Mouse (Mus musculus) common myeloid progenitor, adult 5-6 weeks (primary cell): ENCODE data around the gene Myh6. TPM values are rescaled to one million over a fixed set of nuclear protein-coding genes. Genes with fewer than 3 reads are reported as not detected.

Experiments
- ATAC-seq: replicated peaks from 2 replicates; pipeline ENCODE4 v1.8.0; 2016; ENCODE audit warnings: low read depth, mild to moderate bottlenecking, moderate TSS enrichment, inconsistent platforms; ENCODE audit not compliant: poor library complexity, severe bottlenecking
- total RNA-seq: library from RNA; stranded (forward); fragments of 200-1000, 187-1606 nt; gene quantifications from 2 replicates; pipeline ENCODE4 v1.2.3, GENCODE M21; 2017

Gene Myh6
- total RNA-seq, 1 experiment from 2014 or later: not detected

GRCm38 (mm10) chr14:54897445-54897844 is 69.3 kb downstream of the Myh6 start:
- no peak for ATAC-seq

- ATAC-seq: no peak
These were observed 72.2 kb downstream of the Myh6 start for GRCm38 (mm10) chr14:54894296-54895151.

GRCm38 (mm10) chr14:54893651-54894181 is 73.0 kb downstream of the Myh6 start:
- ATAC-seq: peak; percentile 98

- ATAC-seq: no peak
These were observed 74.5 kb downstream of the Myh6 start, which contains the start of gene Pabpn1 for GRCm38 (mm10) chr14:54892200-54892599. Gene Pabpn1 (plus strand): TSS chr14:54892500.

Other genes with a start within 250 kb of the Myh6 start
- gene Slc7a8, start 185.0 kb downstream of the Myh6 start, total RNA-seq: 4.4 and 5.5 TPM in 2 replicates
- gene Rnf212b, start 152.8 kb downstream of the Myh6 start, total RNA-seq: not detected in 2 replicates
- gene Homez, start 96.0 kb downstream of the Myh6 start, total RNA-seq: 12.5 and 15.6 TPM in 2 replicates
- gene Ppp1r3e, start 89.4 kb downstream of the Myh6 start, total RNA-seq: 5.4 TPM in 1 of 2 replicates, not detected in the other
- gene Bcl2l2, start 83.5 kb downstream of the Myh6 start, total RNA-seq: 7.8 and 10.3 TPM in 2 replicates
- gene Gm20521, start 83.5 kb downstream of the Myh6 start, total RNA-seq: 2.4 TPM in 1 of 2 replicates, not detected in the other
- gene Pabpn1, start 74.4 kb downstream of the Myh6 start, total RNA-seq: 466 and 493 TPM in 2 replicates
- gene Slc22a17, start 53.8 kb downstream of the Myh6 start, total RNA-seq: 0.23 and 6.6 TPM in 2 replicates
- not detected in 2 replicates for gene Efs, start 40.8 kb downstream of the Myh6 start, total RNA-seq
- not detected in 2 replicates for gene Il25, start 34.2 kb downstream of the Myh6 start, total RNA-seq
- gene Cmtm5, start 30.7 kb downstream of the Myh6 start, total RNA-seq: not detected in 2 replicates
- not detected in 2 replicates for gene Gm17428, start 10.0 kb upstream of the Myh6 start, total RNA-seq
- not detected in 2 replicates for gene Myh7, start 27.7 kb upstream of the Myh6 start, total RNA-seq
- gene Ngdn, start 48.5 kb upstream of the Myh6 start, total RNA-seq: 53.3 and 56.1 TPM in 2 replicates
- gene Zfhx2, start 125.4 kb upstream of the Myh6 start, total RNA-seq: 2.0 and 5.0 TPM in 2 replicates
- 8.3 and 12.9 TPM in 2 replicates for gene Thtpa, start 127.9 kb upstream of the Myh6 start, total RNA-seq
- 25.1 and 30.9 TPM in 2 replicates for gene Ap1g2, start 139.7 kb upstream of the Myh6 start, total RNA-seq
- not detected in 2 replicates for gene Jph4, start 150.0 kb upstream of the Myh6 start, total RNA-seq